Mouse (Mus musculus): ENCODE data around the gene Lgi4.

- TF ChIP-seq TCF3 (IDR thresholded peaks at IDR 0.05; ENCODE audit: insufficient read length, low read depth) (no peak), POLR2AphosphoS2 (IDR thresholded peaks at IDR 0.05; ENCODE audit: insufficient read length, low read depth) (no peak), MYOD1 (IDR thresholded peaks at IDR 0.05; ENCODE audit: control insufficient read depth in 1 of 3, insufficient read length in 2 of 3, low read depth in 2 of 3) (no peak), USF1 (IDR thresholded peaks at IDR 0.05; ENCODE audit: low read depth) (no peak), SRF (IDR thresholded peaks at IDR 0.05; ENCODE audit: control insufficient read depth, insufficient read length, low read depth) (no peak), POLR2A (IDR thresholded peaks at IDR 0.05; ENCODE audit: insufficient read length, low read depth) (no peak), MYOG (IDR thresholded peaks at IDR 0.05; ENCODE audit: control insufficient read depth in 1 of 3, insufficient read depth in 1 of 3, insufficient read length in 2 of 3, low read depth in 2 of 3) (no peak), E2F4 (IDR thresholded peaks at IDR 0.05; ENCODE audit: insufficient read depth) (no peak), MAX (IDR thresholded peaks at IDR 0.05; ENCODE audit: low read depth) (no peak)
Measured at GRCm38 (mm10) chr7:31049135-31049845, 9.9 kb upstream of the Lgi4 start.
